Mouse (Mus musculus): ENCODE measurements around the gene Upk3bl.

DNA sequence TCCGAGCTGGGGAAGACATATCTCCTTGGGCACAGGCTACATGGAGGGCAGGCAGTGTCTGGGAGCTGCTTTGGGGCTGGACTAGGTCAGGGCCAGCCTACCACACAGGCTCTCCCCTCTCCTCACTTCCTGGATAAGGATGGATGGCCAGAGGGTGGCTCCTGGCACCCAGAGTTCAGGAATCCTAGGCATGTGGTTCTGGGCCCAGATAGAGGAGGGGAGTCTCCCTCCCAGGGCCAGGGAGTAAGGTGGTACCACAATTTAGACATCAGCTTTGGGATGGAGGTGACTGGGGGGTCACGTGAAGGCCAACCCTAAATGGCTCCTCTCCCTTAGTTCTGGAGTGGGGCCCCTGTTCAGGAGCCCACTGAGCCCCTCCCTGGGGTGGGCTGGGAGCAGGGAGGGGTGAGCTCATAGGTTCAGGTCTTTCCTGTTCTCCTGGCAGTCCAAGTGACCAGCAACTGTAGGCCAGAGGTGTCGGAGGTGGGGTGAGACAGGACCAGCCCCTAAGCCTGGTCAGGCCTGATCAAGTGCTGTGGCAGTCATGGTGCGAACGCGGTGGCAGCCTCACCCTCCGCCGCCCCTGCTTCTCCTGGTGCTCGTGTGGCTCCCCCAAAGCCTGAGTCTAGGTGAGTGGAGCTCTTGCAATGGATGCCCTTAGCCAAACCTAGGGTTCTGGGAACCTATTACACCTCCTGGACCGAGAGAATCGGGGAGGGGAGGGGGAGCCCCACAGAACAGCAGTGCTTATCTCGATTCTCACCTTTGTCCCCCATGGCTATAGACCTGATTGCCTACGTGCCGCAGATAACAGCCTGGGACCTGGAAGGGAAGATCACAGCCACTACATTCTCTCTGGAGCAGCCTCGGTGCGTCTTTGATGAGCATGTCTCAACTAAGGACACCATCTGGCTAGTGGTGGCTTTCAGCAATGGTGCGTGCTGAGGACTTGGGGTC, 15.8 kb upstream of the Upk3bl start, which contains the start of gene Upk3b:
- TF ChIP-seq GATA1 (IDR thresholded peaks at IDR 0.05; ENCODE audit: borderline replicate concordance, low read length) (no peak), FLI1 (IDR thresholded peaks at IDR 0.05; ENCODE audit: low read length) (no peak)

All from megakaryocyte, embryonic 14.5 days (primary cell).